Mouse (Mus musculus): ENCODE data around the gene Rhof. TPM values are rescaled to one million over a fixed set of nuclear protein-coding genes. Genes with fewer than 3 reads are reported as not detected.

Gene Rhof
- polyA plus RNA-seq, 2 experiments from 2014 or later = 80.6 to 101 TPM

- no peak for ATAC-seq
These were observed 15.7 kb upstream of the Rhof start for GRCm38 (mm10) chr5:123148073-123148722.

GRCm38 (mm10) chr5:123147569-123147968 is 15.1 kb upstream of the Rhof start:
- no peak for ATAC-seq

GRCm38 (mm10) chr5:123146357-123146756 is 13.9 kb upstream of the Rhof start:
- ATAC-seq = no peak

- ATAC-seq = peak; percentile 48
These were observed 12.5 kb upstream of the Rhof start for GRCm38 (mm10) chr5:123144746-123145590.

- ATAC-seq = no peak
These were observed 11.7 kb upstream of the Rhof start for GRCm38 (mm10) chr5:123143971-123144745.

GRCm38 (mm10) chr5:123143251-123143970 is 10.9 kb upstream of the Rhof start:
- no peak for ATAC-seq

- ATAC-seq = no peak
These were observed 10.0 kb upstream of the Rhof start, which contains the start of gene Setd1b for GRCm38 (mm10) chr5:123142161-123143157. Gene Setd1b, plus strand, starts transcription at chr5:123142193.

- ATAC-seq = no peak
These were observed 9.2 kb upstream of the Rhof start for GRCm38 (mm10) chr5:123141555-123142160.

- ATAC-seq = peak; percentile 72
These were observed 8.4 kb upstream of the Rhof start for GRCm38 (mm10) chr5:123140694-123141554.

- no peak for ATAC-seq
These were observed 7.5 kb upstream of the Rhof start for GRCm38 (mm10) chr5:123139722-123140627.

GRCm38 (mm10) chr5:123138953-123139721 is 6.6 kb upstream of the Rhof start:
- ATAC-seq = peak; percentile 31

- no peak for ATAC-seq
These were observed 5.9 kb upstream of the Rhof start for GRCm38 (mm10) chr5:123138230-123138911.

- no peak for ATAC-seq
These were observed 5.4 kb upstream of the Rhof start for GRCm38 (mm10) chr5:123137910-123138229.

- ATAC-seq = no peak
These were observed 4.8 kb upstream of the Rhof start for GRCm38 (mm10) chr5:123137044-123137909.

- no peak for ATAC-seq
These were observed 4.0 kb upstream of the Rhof start for GRCm38 (mm10) chr5:123136361-123137043.

Data from CD4-positive, CD25-positive, alpha-beta regulatory T cell, adult 4 months (primary cell).